Mouse (Mus musculus): ENCODE data around the gene Mrpl27. TPM values are rescaled to one million over a fixed set of nuclear protein-coding genes. Genes with fewer than 3 reads are reported as not detected.
"Not testable (repeated sequence)": the region's sequence is repeated elsewhere in the genome, so short reads cannot be mapped to it uniquely, and the experiment has no call there.

The Mrpl27 gene
- total RNA-seq, 2 experiments from 2014 or later: 61.8 to 62.3 TPM

GRCm38 (mm10) chr11:94665281-94665680, 11.7 kb downstream of the Mrpl27 start:
- DNase-seq (ENCODE audit: low spot score in 2 of 2): no peak

- DNase-seq (ENCODE audit: low spot score in 2 of 2): no peak
Observed at GRCm38 (mm10) chr11:94674984-94675383, 21.4 kb downstream of the Mrpl27 start.

- DNase-seq (ENCODE audit: low spot score in 2 of 2): no peak
Observed at GRCm38 (mm10) chr11:94675446-94675845, 21.9 kb downstream of the Mrpl27 start.

- DNase-seq (ENCODE audit: low spot score in 2 of 2): no peak
Observed at GRCm38 (mm10) chr11:94676308-94676707, 22.7 kb downstream of the Mrpl27 start.

GRCm38 (mm10) chr11:94676754-94677606, 23.4 kb downstream of the Mrpl27 start, which contains the start of gene Xylt2:
Gene Xylt2 (minus strand): TSS chr11:94677515.
- DNase-seq (ENCODE audit: low spot score in 2 of 2): peak; percentile 89 to 92

- no peak for DNase-seq (ENCODE audit: low spot score in 2 of 2)
Observed at GRCm38 (mm10) chr11:94677607-94678145, 24.1 kb downstream of the Mrpl27 start.

- DNase-seq (ENCODE audit: low spot score in 2 of 2): no peak
Observed at GRCm38 (mm10) chr11:94680639-94681038, 27.1 kb downstream of the Mrpl27 start.

GRCm38 (mm10) chr11:94681640-94682039, 28.1 kb downstream of the Mrpl27 start:
- no peak for DNase-seq (ENCODE audit: low spot score in 2 of 2)

- DNase-seq (ENCODE audit: low spot score in 2 of 2): no peak
Observed at GRCm38 (mm10) chr11:94682427-94682826, 28.9 kb downstream of the Mrpl27 start.

GRCm38 (mm10) chr11:94687178-94687577, 33.6 kb downstream of the Mrpl27 start:
- DNase-seq (ENCODE audit: low spot score in 2 of 2): no peak

- not testable (repeated sequence) for DNase-seq (ENCODE audit: low spot score in 2 of 2)
Observed at GRCm38 (mm10) chr11:94692502-94692901, 38.9 kb downstream of the Mrpl27 start.

- no peak for DNase-seq (ENCODE audit: low spot score in 2 of 2)
Observed at GRCm38 (mm10) chr11:94695508-94695907, 41.9 kb downstream of the Mrpl27 start.

- no peak for DNase-seq (ENCODE audit: low spot score in 2 of 2)
Observed at GRCm38 (mm10) chr11:94697140-94697539, 43.6 kb downstream of the Mrpl27 start.

GRCm38 (mm10) chr11:94697703-94698464, 44.3 kb downstream of the Mrpl27 start:
- no peak for DNase-seq (ENCODE audit: low spot score in 2 of 2)

GRCm38 (mm10) chr11:94699399-94699798, 45.8 kb downstream of the Mrpl27 start:
- DNase-seq (ENCODE audit: low spot score in 2 of 2): no peak

GRCm38 (mm10) chr11:94701401-94702215, 48.0 kb downstream of the Mrpl27 start:
- no peak for DNase-seq (ENCODE audit: low spot score in 2 of 2)

GRCm38 (mm10) chr11:94702216-94702610, 48.6 kb downstream of the Mrpl27 start:
- no peak for DNase-seq (ENCODE audit: low spot score in 2 of 2)

- DNase-seq (ENCODE audit: low spot score in 2 of 2): peak in 1 of 2 experiments; percentile 24
Observed at GRCm38 (mm10) chr11:94704020-94704419, 50.5 kb downstream of the Mrpl27 start.

GRCm38 (mm10) chr11:94704472-94704871, 50.9 kb downstream of the Mrpl27 start, which contains the start of gene Gm11541:
Gene Gm11541 (minus strand): TSS chr11:94704499.
- DNase-seq (ENCODE audit: low spot score in 2 of 2): no peak

Measured in layer of hippocampus, postnatal 10 days (tissue).